Mouse (Mus musculus) CH12.LX (cell line): ENCODE results near the gene Slc26a1. TPM values are rescaled to one million over a fixed set of nuclear protein-coding genes. Genes with fewer than 3 reads are reported as not detected.

Source experiments
- DNase-seq: peaks from one replicate; pipeline ENCODE4 v3.0.0-alpha.2; 2013; ENCODE audit errors: extremely low read depth
- H3K27ac ChIP-seq: 2 replicates; pipeline ENCODE4 v1.5.1; 2012; ENCODE audit warnings: low read depth, mild to moderate bottlenecking, control low read depth, moderate library complexity; ENCODE audit not compliant: insufficient read depth
- H3K27me3 ChIP-seq: replicated peaks from 2 replicates; pipeline ENCODE3; 2012; ENCODE audit warnings: inconsistent platforms
- H3K36me3 ChIP-seq, 2 experiments: replicated peaks in 1 of 2; 2 replicates each; pipeline versions ENCODE3 to v1.6.1; 2012; ENCODE audit warnings: inconsistent platforms in 1 of 2, low read length in 1 of 2, mild to moderate bottlenecking in 1 of 2, mixed read lengths in 1 of 2, moderate library complexity in 1 of 2; ENCODE audit not compliant: control insufficient read depth in 1 of 2, insufficient read depth in 1 of 2
- H3K4me1 ChIP-seq, 2 experiments: 2 replicates each; pipeline ENCODE4 v1.6.1; 2012; ENCODE audit warnings: inconsistent platforms in 1 of 2, moderate library complexity in 1 of 2; ENCODE audit not compliant: insufficient read depth in 2 of 2, control insufficient read depth in 1 of 2
- H3K4me2 ChIP-seq: 2 replicates; pipeline ENCODE4 v1.6.1; 2012; ENCODE audit warnings: low read depth, mild to moderate bottlenecking, control low read depth; ENCODE audit not compliant: poor library complexity, insufficient read depth, severe bottlenecking
- H3K4me3 ChIP-seq, 3 experiments: fragments of 150-350 bp in 1 of 3; sonication (generic) in 1 of 3; replicated peaks in 1 of 3; 2 replicates each; pipeline versions ENCODE3 to v1.5.1; 2011 to 2012; ENCODE audit warnings: low read depth in 2 of 3, low read length in 2 of 3, mild to moderate bottlenecking in 2 of 3, moderate library complexity in 2 of 3, control low read depth in 1 of 3, improper control_type of control experiment in 1 of 3, inconsistent platforms in 1 of 3, mixed read lengths in 1 of 3; ENCODE audit not compliant: poor library complexity in 1 of 3
- H3K79me2 ChIP-seq: replicated peaks from 2 replicates; pipeline ENCODE4 v1.6.1; 2012; ENCODE audit warnings: mild to moderate bottlenecking, moderate library complexity; ENCODE audit not compliant: control insufficient read depth, poor library complexity, insufficient read depth, severe bottlenecking; ENCODE audit errors: extremely low read depth
- H3K9ac ChIP-seq: 2 replicates; pipeline ENCODE4 v1.6.1; 2012; ENCODE audit warnings: low read depth, mild to moderate bottlenecking, control low read depth, moderate library complexity; ENCODE audit not compliant: insufficient read depth
- H3K9me3 ChIP-seq: replicated peaks from 2 replicates; pipeline ENCODE3; 2012; ENCODE audit warnings: low read length, inconsistent platforms, mixed read lengths
- BHLHE40 ChIP-seq: IDR thresholded peaks from 2 replicates; pipeline ENCODE4 v1.6.1; 2011; ENCODE audit warnings: mild to moderate bottlenecking, low read depth, low read length, improper control_type of control experiment
- CHD1 ChIP-seq: IDR thresholded peaks from 2 replicates; pipeline ENCODE4 v1.6.1; 2012; ENCODE audit warnings: low read depth, low read length, improper control_type of control experiment, inconsistent platforms
- E2F4 ChIP-seq: IDR thresholded peaks from 2 replicates; pipeline ENCODE4 v1.6.1; 2011; ENCODE audit warnings: low read depth, low read length, improper control_type of control experiment; ENCODE audit not compliant: insufficient replicate concordance
- ELF1 ChIP-seq: IDR thresholded peaks from 2 replicates; pipeline ENCODE4 v1.6.1; 2014; ENCODE audit warnings: low read depth, mild to moderate bottlenecking, inconsistent platforms, low read length, improper control_type of control experiment
- EP300 ChIP-seq: IDR thresholded peaks from 2 replicates; pipeline ENCODE4 v1.6.1; 2011; ENCODE audit warnings: low read length, improper control_type of control experiment
- IRF4 ChIP-seq: IDR thresholded peaks from 2 replicates; pipeline ENCODE4 v1.6.1; 2014; ENCODE audit warnings: low read depth, mild to moderate bottlenecking, inconsistent platforms, low read length, improper control_type of control experiment
- JUN ChIP-seq: IDR thresholded peaks from 2 replicates; pipeline ENCODE4 v1.6.1; 2011; ENCODE audit warnings: low read depth, mild to moderate bottlenecking, low read length, improper control_type of control experiment, moderate library complexity; ENCODE audit not compliant: insufficient read depth
- KAT2A ChIP-seq: IDR thresholded peaks from 2 replicates; pipeline ENCODE4 v1.6.1; 2012; ENCODE audit warnings: low read length, improper control_type of control experiment, inconsistent platforms; ENCODE audit not compliant: insufficient replicate concordance
- MAFK ChIP-seq: IDR thresholded peaks from 2 replicates; pipeline ENCODE4 v1.6.1; 2011; ENCODE audit warnings: low read length, improper control_type of control experiment; ENCODE audit not compliant: insufficient replicate concordance
- MAZ ChIP-seq: IDR thresholded peaks from 2 replicates; pipeline ENCODE4 v1.6.1; 2012; ENCODE audit warnings: low read depth, mild to moderate bottlenecking, inconsistent platforms, low read length, improper control_type of control experiment, moderate library complexity
- NELFE ChIP-seq: IDR thresholded peaks from 2 replicates; pipeline ENCODE4 v1.6.1; 2011; ENCODE audit warnings: low read depth, low read length, improper control_type of control experiment
- NRF1 ChIP-seq: IDR thresholded peaks from 2 replicates; pipeline ENCODE4 v1.6.1; 2014; ENCODE audit warnings: low read depth, mild to moderate bottlenecking, inconsistent platforms, low read length, improper control_type of control experiment, moderate library complexity
- PAX5 ChIP-seq: IDR thresholded peaks from 2 replicates; pipeline ENCODE4 v1.6.1; 2012; ENCODE audit warnings: low read length, inconsistent platforms, mixed read lengths
- POLR2A ChIP-seq: IDR thresholded peaks from 2 replicates; pipeline ENCODE4 v1.6.1; 2011; ENCODE audit warnings: low read depth, mild to moderate bottlenecking, improper control_type of control experiment, low read length
- RAD21 ChIP-seq: IDR thresholded peaks from 2 replicates; pipeline ENCODE4 v1.6.1; 2011; ENCODE audit warnings: low read depth, mild to moderate bottlenecking, low read length, improper control_type of control experiment, moderate library complexity
- RCOR1 ChIP-seq: conservative IDR thresholded peaks from 2 replicates; pipeline ENCODE4 v1.6.1; 2012; ENCODE audit warnings: low read depth, mild to moderate bottlenecking, inconsistent platforms, low read length, improper control_type of control experiment
- SIN3A ChIP-seq: IDR thresholded peaks from 2 replicates; pipeline ENCODE4 v1.6.1; 2012; ENCODE audit warnings: low read length, improper control_type of control experiment, inconsistent platforms
- SMC3 ChIP-seq: IDR thresholded peaks from 2 replicates; pipeline ENCODE4 v1.6.1; 2011; ENCODE audit warnings: low read depth, low read length, improper control_type of control experiment
- TCF12 ChIP-seq: IDR thresholded peaks from 2 replicates; pipeline ENCODE4 v1.6.1; 2014; ENCODE audit warnings: low read depth, mild to moderate bottlenecking, inconsistent platforms, low read length, improper control_type of control experiment
- USF1 ChIP-seq: IDR thresholded peaks from 2 replicates; pipeline ENCODE4 v1.6.1; 2014; ENCODE audit warnings: low read depth, mild to moderate bottlenecking, inconsistent platforms, low read length, improper control_type of control experiment
- ZC3H11A ChIP-seq: IDR thresholded peaks from 2 replicates; pipeline ENCODE4 v1.6.1; 2012; ENCODE audit warnings: low read depth, mild to moderate bottlenecking, inconsistent platforms, low read length, improper control_type of control experiment
- ZMIZ1 ChIP-seq: IDR thresholded peaks from 2 replicates; pipeline ENCODE4 v1.6.1; 2012; ENCODE audit warnings: low read depth, mild to moderate bottlenecking, inconsistent platforms, low read length, improper control_type of control experiment
- dilution Hi-C: fragments of 300-500 bp; cut with MboI; formaldehyde crosslinking; loops from 2 replicates; pipeline ENCODE4 v1.14.3; 2020; ENCODE audit warnings: low sequenced_read_pairs; ENCODE audit not compliant: extremely low pct_unique_long_range_greater_than_20kb, extremely low pct_ligation_motif_present
- in situ Hi-C: fragments of 300-500 bp; cut with MboI; formaldehyde crosslinking; loops from 3 replicates; pipeline ENCODE4 v1.14.3; 2019; ENCODE audit warnings: low sequenced_read_pairs, low pct_ligation_motif_present, low pct_unique_long_range_greater_than_20kb, mixed read lengths
- polyA plus RNA-seq: library from polyadenylated mRNA; unstranded; fragments of >175 nt; gene quantifications from 2 replicates; pipeline ENCODE4 v1.2.1, GENCODE M21; 2012; ENCODE audit warnings: low read depth; ENCODE audit not compliant: insufficient read length
- total RNA-seq, 2 experiments: library from RNA; depleted of rRNA; stranded (reverse); fragments of 300-350 nt in 1 of 2; fragments of >200 nt in 1 of 2; gene quantifications; 2 replicates each; pipeline ENCODE4 v1.2.3; 2012 to 2014

Gene Slc26a1
- total and polyA plus RNA-seq, 3 experiments = 0.07 to 0.08 TPM; not detected in 1

GRCm38 (mm10) chr5:108660632-108661268, 14.6 kb downstream of the Slc26a1 start:
- Histone ChIP-seq H3K9me3 (no peaks in the 10 kb centered on the region), H3K27me3 (peaks cover 6% of the 10 kb centered on the region), H3K4me1 (peaks cover 6 to 23% of the 10 kb centered on the region in 2 experiments), H3K9ac (peak overlapping the region; percentile 79), H3K27ac (no peak overlapping the region), H3K4me2 (peak overlapping the region; percentile 30; the same call in 1 of the 2 replicates), H3K36me3 (peaks cover 18 to 27% of the 10 kb centered on the region in 2 experiments), H3K4me3 (peak overlapping the region; percentile 58 to 90 (median 72)), H3K79me2 (no peaks in the 10 kb centered on the region)
- TF ChIP-seq IRF4 = no peak
- TF ChIP-seq NELFE = peak; percentile 70
- no peak for TF ChIP-seq MAFK
- no peak for TF ChIP-seq ZC3H11A
- peak; percentile 75 for TF ChIP-seq ELF1
- no peak for TF ChIP-seq RAD21
- no peak; the same call in 1 of the 2 replicates for TF ChIP-seq SIN3A
- TF ChIP-seq SMC3 = no peak
- TF ChIP-seq RCOR1 = no peak
- no peak for TF ChIP-seq PAX5
- TF ChIP-seq KAT2A = no peak
- TF ChIP-seq NRF1 = peak; percentile 87
- TF ChIP-seq BHLHE40 = no peak
- TF ChIP-seq USF1 = peak; percentile 25; the same call in 1 of the 2 replicates
- no peak for TF ChIP-seq CHD1
- no peak for TF ChIP-seq MAZ
- TF ChIP-seq E2F4 = no peak
- TF ChIP-seq JUN = no peak
- TF ChIP-seq ZMIZ1 = 0 out of 2 replicates have a peak, but pooled peaks have one; percentile 37
- no peak for TF ChIP-seq EP300
- peak; percentile 86 for TF ChIP-seq POLR2A
- TF ChIP-seq TCF12 = peak; percentile 72
- DNase-seq = peak; percentile 90
- in situ Hi-C loops (loop anchor here (25.0 kb wide), 1 partner anchor 223 kb away; the partner anchor contains the start of genes Atp5k and Mfsd7a), dilution Hi-C loops (no loop called here)
